Mouse (Mus musculus): ENCODE results near the gene Ermn.

Gene Ermn

DNA sequence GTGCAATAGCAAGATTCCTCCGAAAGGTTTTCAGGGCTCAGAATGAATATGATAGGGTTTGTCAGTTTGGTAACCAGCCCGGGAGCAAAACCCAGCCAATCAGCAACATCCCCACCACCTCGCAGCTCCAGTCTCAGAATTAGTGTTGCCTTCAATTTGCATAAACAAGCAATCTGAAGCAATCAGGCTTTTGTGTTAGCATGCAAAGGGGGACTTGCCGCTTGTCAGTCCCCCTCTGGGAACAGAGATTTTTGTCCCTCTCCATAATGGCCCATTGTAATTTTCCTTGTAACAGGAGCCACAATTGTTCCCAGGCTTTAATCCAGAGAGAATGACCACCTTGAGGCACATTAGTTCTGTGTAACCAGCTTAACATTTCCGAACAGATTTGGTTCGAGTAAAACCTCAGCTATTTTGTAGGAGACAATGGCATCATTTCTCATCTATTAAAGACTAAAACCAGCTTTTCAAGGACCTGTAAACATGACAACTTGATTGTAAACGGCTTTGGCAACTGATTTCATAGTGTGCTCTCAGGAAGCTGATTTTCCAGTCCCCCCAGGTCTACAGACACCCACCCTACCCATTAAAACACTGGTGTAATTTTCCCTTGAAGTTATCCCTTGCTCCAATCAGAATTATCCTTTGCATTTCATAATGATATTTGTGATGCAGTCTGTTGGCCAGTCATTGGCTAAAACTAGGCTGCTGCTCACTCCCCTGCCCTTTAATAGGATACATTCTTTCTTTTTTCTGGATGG, at the start of gene Ermn:
Gene Ermn, minus strand, starts transcription at position 44 of the 761 bp plus-strand sequence.
- peak in 1 of 2 experiments; percentile 18 for DNase-seq

DNA sequence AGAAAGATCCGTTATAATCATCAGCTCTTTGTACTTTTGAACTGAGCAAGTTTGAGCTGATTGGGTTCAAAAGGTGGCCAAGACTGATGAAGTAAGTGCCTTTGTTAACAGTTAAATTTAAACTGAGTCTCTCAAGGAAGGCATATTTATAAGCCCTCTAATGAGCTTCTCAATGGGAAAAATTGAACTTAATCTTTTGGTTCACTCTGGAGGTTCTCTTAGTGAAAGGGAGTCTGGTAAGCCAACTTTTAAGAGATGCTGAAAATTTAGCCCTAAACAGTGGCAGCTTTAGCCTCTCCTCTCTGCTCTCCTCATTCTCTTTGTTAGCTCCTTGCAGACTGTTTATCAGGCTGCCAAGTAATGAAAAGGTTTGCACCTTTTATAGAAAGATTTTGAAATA, 42.2 kb upstream of the Ermn start:
- no peak for DNase-seq

DNA sequence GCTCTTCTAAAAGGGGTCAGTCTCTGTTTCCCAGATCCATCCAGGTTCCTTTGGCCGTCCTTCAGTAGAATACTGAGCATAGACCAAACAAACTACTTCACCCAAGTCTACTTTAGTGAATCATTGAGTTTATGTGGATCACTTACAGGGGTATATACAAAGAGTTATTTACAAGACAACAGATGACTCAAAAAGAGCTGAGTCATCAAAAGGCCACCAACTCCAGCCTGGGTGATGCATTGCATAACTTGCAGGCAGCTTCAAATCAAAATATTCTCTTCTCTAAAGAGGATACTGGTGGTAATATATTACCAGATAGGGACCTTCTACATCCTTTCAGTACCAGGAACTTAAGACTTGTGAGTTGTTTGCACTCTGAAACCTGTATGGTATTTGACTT, 33.8 kb upstream of the Ermn start:
- no peak for DNase-seq

DNA sequence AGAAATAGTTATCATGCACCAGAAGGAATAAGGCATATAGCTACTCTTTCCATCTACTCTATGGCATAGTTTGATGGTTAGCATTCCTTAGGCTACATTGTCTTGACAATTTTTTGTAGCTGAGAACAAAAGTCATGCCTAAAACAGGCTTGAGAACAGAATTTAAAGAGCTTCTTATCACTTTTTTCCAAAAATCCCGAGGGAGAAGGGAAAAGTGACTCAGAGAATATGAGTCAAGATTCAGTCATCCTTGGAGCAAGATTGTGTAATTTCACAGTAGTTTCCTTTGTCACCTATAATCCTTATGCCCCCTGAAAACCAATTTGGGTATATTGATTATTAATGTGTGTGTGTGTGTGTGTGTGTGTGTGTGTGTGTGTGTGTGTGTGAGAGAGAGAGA, 27.2 kb upstream of the Ermn start:
- DNase-seq, result no peak

DNA sequence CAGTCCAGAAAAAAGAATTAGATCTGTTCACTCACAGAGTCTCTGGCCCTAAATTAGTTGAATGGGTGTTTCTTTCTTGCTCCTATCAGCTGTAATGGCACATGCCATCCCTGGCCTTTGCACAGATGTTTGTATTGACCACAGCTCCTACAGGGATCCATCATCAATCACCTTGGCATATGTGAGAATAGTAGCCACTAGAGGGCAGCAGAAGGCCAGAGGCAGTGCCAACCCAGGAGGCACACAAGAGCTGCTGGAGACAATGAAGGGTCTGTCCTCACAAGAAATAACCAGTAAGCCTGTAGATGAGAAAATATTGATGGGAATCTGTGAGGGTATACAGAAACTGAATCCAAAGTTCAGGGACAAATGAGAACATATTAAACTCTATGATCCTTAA, 2.7 kb upstream of the Ermn start:
- peak; percentile 84 to 89 for DNase-seq

DNA sequence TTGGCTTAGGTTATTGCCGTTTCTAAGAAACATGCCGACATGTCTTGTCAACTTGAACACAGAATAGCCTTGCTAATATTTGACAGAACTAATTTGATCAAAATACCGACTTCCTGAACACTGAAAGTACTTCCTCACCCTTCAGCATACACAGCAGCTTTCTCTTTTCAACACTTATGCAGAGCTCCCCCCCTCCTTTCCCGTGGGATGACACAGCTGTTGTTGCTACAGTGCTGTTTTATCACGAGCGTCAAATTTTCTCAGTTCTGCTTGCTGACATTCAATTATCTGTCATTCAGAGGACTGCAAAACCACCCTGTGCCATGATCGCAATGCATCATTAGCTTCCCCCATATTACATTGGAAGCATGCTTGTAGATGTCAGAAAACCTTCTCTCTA, 10.8 kb downstream of the Ermn start:
- DNase-seq, result no peak

DNA sequence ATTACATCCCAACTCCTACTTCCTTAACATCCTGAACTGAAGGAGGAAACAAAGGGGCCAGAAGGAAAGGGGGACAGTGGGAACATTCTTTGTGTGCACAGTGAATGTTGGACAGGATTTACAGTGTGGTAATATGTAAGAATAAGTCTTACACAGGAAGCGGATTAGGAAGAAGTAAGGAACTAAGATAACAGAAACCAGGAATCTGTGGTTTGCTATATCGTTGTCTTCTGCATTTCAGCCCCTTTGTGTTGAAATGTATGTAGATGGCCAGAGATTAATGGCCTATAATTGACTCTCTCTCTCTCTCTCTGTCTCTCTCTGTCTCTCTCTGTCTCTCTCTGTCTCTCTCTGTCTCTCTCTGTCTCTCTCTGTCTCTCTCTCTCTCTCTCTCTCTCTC, 15.7 kb downstream of the Ermn start:
- DNase-seq, result no peak

DNA sequence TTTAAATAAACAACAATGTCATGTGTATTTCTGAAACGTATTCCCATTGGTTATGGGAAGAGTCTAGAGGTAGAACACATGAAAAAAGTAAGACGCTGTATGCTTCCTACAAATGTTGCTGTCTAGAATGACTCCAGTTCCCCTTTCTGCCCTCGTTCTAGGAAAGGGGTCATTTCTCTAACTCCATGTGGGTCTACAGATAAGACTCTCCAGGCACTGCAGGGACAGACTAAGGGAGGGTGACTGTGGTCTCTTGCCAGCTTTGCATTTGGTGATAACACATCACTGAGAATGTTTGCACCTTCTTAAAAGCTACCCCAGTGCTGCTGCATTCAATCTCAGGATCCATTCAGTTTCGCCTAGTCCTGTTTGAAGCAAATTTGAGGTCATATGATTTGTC, 17.0 kb downstream of the Ermn start:
- no peak for DNase-seq

DNA sequence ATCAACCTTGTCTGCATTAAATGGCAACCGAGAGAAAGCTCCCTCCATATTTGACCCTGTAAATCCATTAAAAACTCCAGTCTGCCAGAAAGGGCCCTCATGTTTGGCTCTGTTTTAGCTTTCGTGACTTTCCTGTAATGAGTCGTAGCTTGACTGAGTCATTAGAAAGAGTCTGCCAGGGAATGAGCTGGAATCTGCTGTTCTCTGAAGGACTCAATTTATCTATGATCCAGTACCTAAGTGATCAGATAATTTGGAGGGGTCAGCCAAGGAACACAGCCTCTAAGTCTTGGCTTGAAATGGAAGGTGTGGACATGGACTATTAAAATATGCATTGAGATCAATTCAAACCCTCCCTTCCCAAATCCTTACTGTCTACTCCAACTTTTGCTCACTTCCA, 21.2 kb downstream of the Ermn start:
- DNase-seq, result no peak

DNA sequence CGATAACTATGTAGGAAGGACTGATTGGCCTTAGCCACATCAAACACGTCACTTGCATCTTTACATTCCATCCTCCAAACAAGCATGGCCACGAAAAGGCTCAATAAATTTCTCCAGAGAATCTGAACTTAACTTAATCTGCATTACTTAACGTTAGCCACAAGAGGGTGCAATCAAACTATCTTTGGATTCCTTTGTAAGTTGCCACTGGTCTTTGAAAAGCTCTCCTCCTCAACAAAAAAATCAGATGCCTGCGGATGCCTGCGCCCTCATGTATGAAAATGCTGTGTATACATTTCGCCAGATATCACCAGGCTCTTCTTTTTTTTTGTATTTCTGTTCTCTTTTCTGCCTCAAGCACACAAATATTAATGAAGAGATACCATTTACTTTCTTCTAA, 23.3 kb downstream of the Ermn start:
- peak; percentile 39 to 79 for DNase-seq

DNA sequence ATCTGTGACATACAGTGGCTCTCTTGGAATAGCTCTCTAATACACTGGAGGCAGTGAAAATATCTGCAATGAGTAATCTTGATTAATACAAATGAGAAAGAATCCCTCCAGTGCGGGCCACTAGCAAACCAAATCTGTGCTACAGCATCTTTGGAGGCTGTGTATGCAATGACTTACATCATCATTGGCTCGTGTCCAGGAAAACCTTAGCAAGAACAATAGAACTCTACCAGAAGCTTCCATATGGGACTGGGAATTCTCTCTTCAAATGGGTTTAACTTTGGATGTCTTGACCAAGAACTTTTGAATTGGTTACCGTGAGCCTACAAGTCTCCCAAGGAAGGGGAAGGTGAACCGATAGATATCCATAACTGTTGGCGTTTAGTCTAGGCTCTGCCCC, 25.9 kb downstream of the Ermn start:
- DNase-seq, result peak in 1 of 2 experiments; percentile 13

DNA sequence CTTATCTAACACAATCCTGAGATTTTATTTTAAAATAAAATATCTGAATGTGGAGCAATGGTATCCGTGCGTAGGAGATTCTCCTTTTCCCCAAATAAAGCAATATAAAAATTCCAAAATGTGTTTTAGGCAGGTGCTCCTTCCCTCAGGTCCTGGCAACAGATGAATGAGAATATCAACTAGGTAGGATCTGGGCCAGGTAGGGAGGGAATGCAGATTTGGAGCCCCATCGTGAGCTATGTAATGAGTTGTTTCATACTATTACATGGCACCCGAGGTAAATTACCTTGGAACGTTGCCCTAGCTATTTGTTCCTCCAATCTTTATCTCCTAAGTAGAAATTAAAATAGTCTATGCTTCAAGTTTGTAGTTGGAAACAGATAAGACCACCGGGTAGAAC, 29.1 kb downstream of the Ermn start:
- DNase-seq, result peak; percentile 58 to 61

DNA sequence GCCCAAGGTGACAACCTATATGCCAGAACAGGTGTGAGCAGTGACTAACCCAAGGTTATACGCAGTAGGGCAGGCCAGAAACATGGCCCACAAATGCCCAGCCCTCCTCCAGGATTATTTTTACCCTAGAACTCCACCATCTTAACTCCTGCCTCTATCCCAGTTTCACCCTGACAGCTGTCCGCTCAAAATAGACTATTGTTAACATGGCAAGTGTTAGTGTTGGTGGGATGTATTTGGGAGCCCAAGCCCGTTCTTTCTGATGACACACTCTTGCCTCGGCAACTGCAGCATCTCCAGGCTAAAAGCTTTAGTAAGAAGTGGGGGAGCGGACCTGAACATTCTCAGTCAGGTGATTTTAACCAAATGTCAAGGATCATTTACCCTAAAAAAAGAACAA, 45.6 kb downstream of the Ermn start:
- no peak for DNase-seq

DNA sequence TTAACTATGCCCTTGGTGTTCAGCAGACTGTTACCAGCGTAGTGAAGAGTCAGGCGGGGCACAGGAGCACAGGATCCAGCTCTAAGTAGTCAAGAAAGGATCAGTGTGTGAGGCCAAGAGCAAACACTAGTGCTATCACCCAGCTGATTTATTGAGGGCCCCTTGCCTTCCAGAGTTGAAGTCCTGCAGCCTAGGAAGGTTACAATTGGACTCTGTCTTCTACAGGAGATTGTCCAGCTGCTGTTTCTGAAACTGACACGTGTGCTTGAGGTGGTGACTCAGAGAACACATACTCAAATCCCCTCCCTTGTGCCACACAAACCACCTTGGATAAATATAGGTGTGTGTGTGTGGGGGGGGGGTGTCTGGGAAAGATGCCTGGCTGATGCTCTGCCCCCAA, 51.2 kb downstream of the Ermn start:
- DNase-seq, result no peak

DNA sequence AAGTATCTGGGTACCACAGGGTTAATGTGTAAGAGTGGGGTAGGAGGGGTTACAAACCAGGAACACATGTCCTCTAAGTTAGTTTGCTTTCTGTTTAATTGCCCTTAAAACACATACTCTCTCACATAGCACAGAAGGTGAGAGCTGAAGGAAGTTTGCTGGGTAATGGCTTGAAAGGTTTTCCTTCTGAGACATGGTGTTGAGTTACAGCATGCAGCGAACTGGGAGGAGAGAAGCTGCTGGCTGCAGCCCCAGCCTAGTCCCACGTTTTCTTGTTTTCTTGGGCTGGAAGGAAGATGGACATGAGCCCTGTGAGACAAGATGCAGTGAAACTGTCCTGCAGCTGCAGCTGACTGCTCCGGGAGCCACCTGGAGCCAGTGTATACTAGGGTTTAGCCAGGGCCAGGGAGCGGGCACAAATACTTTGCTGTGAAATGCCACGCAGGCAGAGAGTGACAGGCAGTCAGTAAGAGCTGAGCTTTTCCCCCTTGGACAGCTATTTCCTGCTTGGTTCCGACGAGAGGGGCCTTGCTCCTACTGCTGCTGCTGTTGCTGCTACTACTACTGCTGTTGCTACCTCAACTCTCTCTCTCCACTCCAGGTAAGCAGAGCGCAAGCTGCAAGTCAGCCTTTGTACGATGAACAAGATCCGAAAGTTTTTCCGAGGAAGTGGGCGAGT, 54.8 kb downstream of the Ermn start, which contains the start of gene Galnt5:
Gene Galnt5, plus strand, starts transcription at position 133 of the 679 bp plus-strand sequence.
- DNase-seq, result no peak
